Mouse (Mus musculus) embryonic facial prominence, embryonic 10.5 days (tissue): Measurements from ENCODE around the gene Gpam. TPM values are rescaled to one million over a fixed set of nuclear protein-coding genes. Genes with fewer than 3 reads are reported as not detected.

Experiments
- DNase-seq: peaks from one replicate; pipeline ENCODE4 v3.0.0-alpha.2; 2017; ENCODE audit warnings: low spot score
- H3K27ac ChIP-seq: fragments of 300-500 bp; sonication (generic); replicated peaks from 2 replicates; pipeline ENCODE4 v1.5.1; 2016; ENCODE audit warnings: mild to moderate bottlenecking
- H3K27me3 ChIP-seq: fragments of 300-500 bp; sonication (generic); replicated peaks from 2 replicates; pipeline ENCODE4 v1.6.1; 2016; ENCODE audit warnings: low read depth, mild to moderate bottlenecking; ENCODE audit not compliant: poor library complexity, severe bottlenecking
- H3K36me3 ChIP-seq: fragments of 300-500 bp; sonication (generic); replicated peaks from 2 replicates; pipeline ENCODE4 v1.6.1; 2016; ENCODE audit warnings: mild to moderate bottlenecking, moderate library complexity
- H3K4me1 ChIP-seq: fragments of 300-500 bp; sonication (generic); 2 replicates; pipeline ENCODE4 v1.6.1; 2016
- H3K4me3 ChIP-seq: fragments of 300-500 bp; sonication (generic); 2 replicates; pipeline ENCODE4 v1.5.1; 2016; ENCODE audit warnings: mild to moderate bottlenecking, moderate library complexity
- H3K9me3 ChIP-seq: fragments of 300-500 bp; sonication (generic); 2 replicates; pipeline ENCODE4 v1.6.1; 2016; ENCODE audit warnings: mild to moderate bottlenecking
- WGBS: fragments of 180-500 bp; shearing (Covaris S2); methylation state at CpG from one replicate; pipeline ENCODE4 v1.1.7; 2016; 5-methylcytosine and 5-hydroxymethylcytosine counted together
- polyA plus RNA-seq: library from polyadenylated mRNA; unstranded; fragments of >200 nt; fragmentation: Nextera tagmentation; extraction: Ambion mirVana; gene quantifications from 2 replicates; pipeline ENCODE4 v1.2.1, GENCODE M21; 2016

Gpam gene
- polyA plus RNA-seq, 1 experiment from 2014 or later = 18.1 TPM

DNA sequence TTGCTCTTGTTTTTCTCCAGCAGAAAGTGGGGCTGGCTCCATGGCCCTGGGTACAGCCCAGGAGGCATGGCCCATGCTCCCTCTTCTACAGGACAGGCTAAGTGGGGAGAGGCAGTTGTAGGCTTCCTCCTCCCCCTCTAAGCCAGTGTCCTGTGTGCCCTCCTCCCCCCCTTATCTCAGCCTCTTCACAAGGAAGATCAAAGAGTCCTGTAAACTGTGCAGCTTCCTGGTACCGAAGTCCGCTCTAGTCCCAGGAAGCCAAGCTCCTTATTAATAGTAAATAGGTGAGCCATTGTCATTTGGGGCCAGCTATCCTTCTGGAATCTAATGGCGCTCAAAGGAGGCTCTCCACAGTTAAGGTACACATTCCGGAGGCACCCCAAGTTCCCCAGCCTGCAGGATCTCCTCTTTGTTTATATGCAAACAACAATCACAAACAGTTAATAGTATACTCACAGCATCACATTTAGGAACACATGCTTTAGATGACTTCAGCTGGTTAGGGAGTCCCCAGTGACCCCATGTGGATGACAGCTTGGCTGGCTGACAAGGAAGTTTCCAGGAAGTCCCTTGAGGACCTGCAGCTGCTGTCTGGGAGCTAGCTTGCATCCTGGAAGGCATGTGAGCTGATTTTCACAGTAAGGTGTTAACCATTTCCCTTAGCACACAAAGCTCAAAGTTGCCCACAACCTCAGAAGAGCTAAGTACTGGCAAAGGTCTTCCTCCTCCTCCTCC, 9.8 kb upstream of the Gpam start:
- no peaks in the 10 kb centered on the region for H3K36me3 ChIP-seq
- no peak overlapping the region; the same call in 1 of the 2 replicates for H3K27ac ChIP-seq
- no peaks in the 10 kb centered on the region for H3K9me3 ChIP-seq
- no peaks in the 10 kb centered on the region for H3K27me3 ChIP-seq
- H3K4me3 ChIP-seq = no peak overlapping the region
- 75% methylated on average over 4 of the region's 4 CpGs for WGBS
- DNase-seq = no peak
- peaks cover 22% of the 10 kb centered on the region for H3K4me1 ChIP-seq

DNA sequence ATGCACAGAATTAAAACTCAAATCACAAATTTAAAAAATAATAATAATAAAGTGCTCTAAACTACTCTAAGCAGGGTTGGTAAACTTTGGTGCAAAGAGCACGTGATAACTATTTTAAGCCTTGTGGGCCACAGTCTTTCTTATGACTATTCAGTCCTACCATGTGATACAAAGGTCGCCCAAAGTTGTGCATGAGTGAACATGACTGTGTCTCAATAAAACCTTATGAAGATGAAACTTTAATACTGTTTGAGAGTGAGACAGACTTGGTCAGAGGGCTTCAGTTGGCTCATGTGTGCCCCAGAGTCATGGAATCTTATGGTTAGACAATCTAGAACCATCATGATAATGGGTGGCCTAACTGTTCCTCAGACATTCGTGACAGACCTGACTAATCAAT, 8.9 kb upstream of the Gpam start:
- DNase-seq = no peak
- H3K27ac ChIP-seq = no peak overlapping the region
- peaks cover 16% of the 10 kb centered on the region for H3K4me1 ChIP-seq
- no peak overlapping the region for H3K4me3 ChIP-seq
- no peaks in the 10 kb centered on the region for H3K9me3 ChIP-seq
- H3K36me3 ChIP-seq = no peaks in the 10 kb centered on the region
- H3K27me3 ChIP-seq = no peaks in the 10 kb centered on the region
- 83% methylated on average over 3 of the region's 3 CpGs for WGBS

DNA sequence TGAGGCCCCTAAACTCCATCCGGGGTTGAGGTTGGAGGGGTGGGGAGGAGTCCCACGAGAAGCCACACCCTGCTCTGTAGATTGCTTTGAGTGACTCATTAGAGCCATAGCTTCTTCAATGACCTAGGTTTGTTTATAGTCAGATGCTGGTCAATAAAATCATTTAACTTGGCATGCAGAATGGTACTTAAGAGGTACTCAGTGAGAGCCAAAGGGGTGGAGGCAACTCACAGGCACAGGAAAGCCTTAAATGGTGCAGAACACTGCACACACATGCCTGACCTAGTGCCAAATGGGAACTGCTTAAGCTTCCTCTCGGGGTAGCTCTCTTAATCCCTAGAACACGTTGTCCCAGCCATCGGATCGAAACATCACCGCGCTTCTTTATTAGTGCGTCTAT, 7.5 kb upstream of the Gpam start:
- 90% methylated on average over 9 of the region's 9 CpGs for WGBS
- H3K27me3 ChIP-seq = no peaks in the 10 kb centered on the region
- no peak overlapping the region for H3K4me3 ChIP-seq
- H3K27ac ChIP-seq = no peak overlapping the region
- no peak for DNase-seq
- peaks cover 16% of the 10 kb centered on the region for H3K4me1 ChIP-seq
- H3K9me3 ChIP-seq = no peaks in the 10 kb centered on the region
- H3K36me3 ChIP-seq = no peaks in the 10 kb centered on the region

DNA sequence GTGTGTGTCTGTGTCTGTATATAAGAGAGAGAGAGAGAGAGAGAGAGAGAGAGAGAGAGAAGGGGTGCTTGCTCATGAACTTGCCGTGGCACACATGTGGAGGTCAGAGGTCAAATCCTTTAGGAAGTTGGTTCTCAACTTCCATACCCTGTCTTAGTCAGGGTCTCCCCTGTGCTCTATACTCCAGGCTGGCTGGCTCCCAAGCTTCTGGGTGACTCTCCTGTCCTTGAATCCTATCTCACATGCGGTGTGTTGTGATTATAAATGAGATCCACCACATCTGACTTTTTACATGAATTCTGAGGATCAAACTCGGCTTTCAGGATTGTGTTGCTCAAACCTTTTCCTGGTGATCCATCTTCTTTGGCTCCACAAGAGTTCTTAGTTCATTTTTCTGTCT, 5.4 kb upstream of the Gpam start:
- H3K4me3 ChIP-seq = no peak overlapping the region
- DNase-seq = no peak
- peaks cover 11% of the 10 kb centered on the region for H3K4me1 ChIP-seq
- no peaks in the 10 kb centered on the region for H3K36me3 ChIP-seq
- no peaks in the 10 kb centered on the region for H3K9me3 ChIP-seq
- 79% methylated on average over 3 of the region's 3 CpGs for WGBS
- no peaks in the 10 kb centered on the region for H3K27me3 ChIP-seq
- H3K27ac ChIP-seq = no peak overlapping the region

DNA sequence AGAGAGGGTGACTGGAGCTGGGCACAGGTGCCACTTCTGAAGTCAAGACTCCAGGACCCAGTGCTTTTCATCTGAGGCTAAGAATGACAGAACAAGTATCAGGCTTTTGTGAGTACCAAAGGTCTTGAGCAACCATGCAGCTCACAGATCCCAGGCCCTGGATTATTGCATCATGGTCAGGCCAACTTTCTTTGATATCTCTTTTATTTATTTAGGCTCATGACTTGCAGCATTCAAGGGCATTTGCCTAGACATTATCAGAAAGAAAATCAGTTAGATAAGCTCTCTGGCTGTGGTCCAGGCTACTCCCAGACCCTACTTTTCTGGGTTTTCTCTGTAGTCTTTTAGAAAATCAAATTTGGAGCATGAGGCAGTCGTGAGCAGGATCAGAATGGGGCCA, 4.7 kb upstream of the Gpam start:
- peaks cover 10% of the 10 kb centered on the region for H3K4me1 ChIP-seq
- no peak for DNase-seq
- H3K4me3 ChIP-seq = no peak overlapping the region
- no peaks in the 10 kb centered on the region for H3K36me3 ChIP-seq
- H3K9me3 ChIP-seq = no peaks in the 10 kb centered on the region
- WGBS = 55% methylated on average over 1 of the region's 1 CpGs
- H3K27ac ChIP-seq = no peak overlapping the region
- H3K27me3 ChIP-seq = no peaks in the 10 kb centered on the region

DNA sequence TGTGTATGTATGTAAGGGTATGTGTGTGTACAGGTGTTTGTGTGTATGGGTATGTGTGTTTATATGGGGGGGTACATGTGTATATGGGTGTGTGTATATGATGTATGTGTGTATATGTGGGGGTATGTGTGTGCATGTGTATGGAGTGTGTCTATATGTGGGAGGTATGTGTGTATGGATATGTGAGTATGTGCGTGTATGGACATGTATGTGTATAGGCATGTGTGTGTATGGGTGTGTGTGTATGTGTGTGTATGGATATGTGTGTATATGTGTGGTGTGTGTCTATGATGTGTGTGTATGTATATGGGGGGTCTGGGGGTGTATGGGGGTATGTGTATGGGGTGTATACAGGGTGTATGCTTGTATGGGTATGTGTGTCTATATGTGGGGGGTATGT, 1.4 kb upstream of the Gpam start:
- peaks cover 11% of the 10 kb centered on the region for H3K4me1 ChIP-seq
- H3K4me3 ChIP-seq = no peak overlapping the region
- no peaks in the 10 kb centered on the region for H3K36me3 ChIP-seq
- no peak for DNase-seq
- no peak overlapping the region for H3K27ac ChIP-seq
- WGBS = 90% methylated on average over 1 of the region's 1 CpGs
- H3K9me3 ChIP-seq = no peaks in the 10 kb centered on the region
- no peaks in the 10 kb centered on the region for H3K27me3 ChIP-seq

DNA sequence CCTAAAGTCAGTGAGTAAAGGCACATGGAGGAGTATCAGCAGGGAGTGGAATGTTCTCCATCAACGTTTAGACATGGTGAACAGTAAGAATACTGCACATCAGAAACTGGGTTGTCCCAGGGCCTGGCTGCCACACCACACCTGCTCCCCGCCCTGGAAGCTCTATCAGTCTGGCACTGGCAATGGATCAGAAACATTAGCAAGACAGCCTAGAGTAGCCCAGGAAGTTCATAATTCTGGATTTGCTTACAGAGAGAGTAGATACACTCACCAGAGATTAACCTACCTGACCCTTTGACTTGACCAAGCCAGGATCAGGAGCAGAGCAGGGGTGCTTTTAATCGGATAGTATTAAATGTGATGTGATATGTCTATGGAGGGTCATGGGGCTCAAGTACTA, 1.6 kb downstream of the Gpam start:
- no peak for DNase-seq
- no peaks in the 10 kb centered on the region for H3K27me3 ChIP-seq
- WGBS = 79% methylated on average over 3 of the region's 3 CpGs
- peaks cover 34% of the 10 kb centered on the region for H3K4me1 ChIP-seq
- H3K27ac ChIP-seq = no peak overlapping the region
- H3K36me3 ChIP-seq = no peaks in the 10 kb centered on the region
- H3K4me3 ChIP-seq = no peak overlapping the region
- H3K9me3 ChIP-seq = no peaks in the 10 kb centered on the region

DNA sequence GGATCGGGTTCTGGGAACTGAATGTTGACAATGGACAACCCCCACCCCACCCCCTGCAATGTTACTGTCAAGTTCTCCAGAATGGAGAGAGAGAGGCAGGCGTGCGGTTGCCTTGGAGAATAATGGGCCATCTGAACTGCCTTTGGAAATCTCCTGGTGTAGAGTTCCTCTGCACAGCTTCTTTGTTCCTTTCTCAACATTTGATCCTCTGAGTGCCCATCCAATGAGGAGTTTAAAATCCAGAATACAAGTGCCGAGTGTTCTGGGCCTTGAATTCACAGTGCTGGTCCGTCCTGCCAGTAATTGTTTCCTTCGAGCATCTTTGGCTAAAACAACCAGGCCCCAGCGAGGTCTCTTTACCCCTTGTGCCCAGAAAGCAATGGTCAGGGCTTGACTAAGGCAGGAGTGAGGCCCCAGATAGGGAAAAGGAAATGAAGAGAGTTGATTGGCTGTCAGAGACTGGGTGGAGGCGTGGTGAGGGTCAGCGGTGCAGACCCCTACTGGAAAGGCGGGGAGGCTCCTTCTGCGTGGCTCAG, 4.0 kb downstream of the Gpam start:
- Histone ChIP-seq H3K27me3 (no peaks in the 10 kb centered on the region), H3K27ac (peak overlapping the region; percentile 82), H3K9me3 (no peaks in the 10 kb centered on the region), H3K36me3 (no peaks in the 10 kb centered on the region), H3K4me1 (peaks cover 34% of the 10 kb centered on the region), H3K4me3 (no peak overlapping the region)
- peak; percentile 49 for DNase-seq
- WGBS = 50% methylated on average over 11 of the region's 11 CpGs

DNA sequence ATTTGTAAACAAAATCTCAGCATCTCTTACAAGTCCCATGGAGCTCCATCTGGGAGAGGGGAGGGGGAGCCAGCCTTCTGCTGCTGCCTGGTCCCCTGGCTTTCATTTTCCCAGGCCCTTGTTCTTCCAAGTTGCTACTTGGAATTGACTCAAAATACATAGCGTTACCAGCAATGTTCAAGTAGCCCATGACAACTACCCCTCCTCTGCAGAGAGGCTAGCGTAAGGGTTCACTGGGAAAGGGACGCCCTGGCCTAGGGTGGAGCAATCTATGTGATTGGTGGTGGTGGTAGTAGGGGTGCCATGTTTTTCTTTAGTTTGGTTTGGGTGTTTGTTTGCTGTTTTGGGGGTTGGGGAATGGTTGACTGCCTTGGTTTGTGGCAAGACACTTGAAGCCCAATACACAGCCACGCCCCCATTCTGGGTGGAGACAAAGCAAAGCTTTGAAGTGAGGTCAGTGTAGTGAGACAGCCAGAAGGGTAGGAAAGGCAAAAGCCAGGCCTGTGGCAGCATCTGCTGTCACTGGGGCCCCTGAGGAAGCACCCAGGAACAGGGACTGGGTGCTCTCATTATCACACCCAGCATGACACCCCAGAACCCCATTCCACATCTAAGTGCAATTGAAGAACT, 4.6 kb downstream of the Gpam start:
- H3K27ac ChIP-seq = peak overlapping the region; percentile 82
- peaks cover 32% of the 10 kb centered on the region for H3K4me1 ChIP-seq
- no peaks in the 10 kb centered on the region for H3K9me3 ChIP-seq
- 83% methylated on average over 4 of the region's 4 CpGs for WGBS
- no peaks in the 10 kb centered on the region for H3K36me3 ChIP-seq
- DNase-seq = no peak
- no peaks in the 10 kb centered on the region for H3K27me3 ChIP-seq
- no peak overlapping the region for H3K4me3 ChIP-seq

DNA sequence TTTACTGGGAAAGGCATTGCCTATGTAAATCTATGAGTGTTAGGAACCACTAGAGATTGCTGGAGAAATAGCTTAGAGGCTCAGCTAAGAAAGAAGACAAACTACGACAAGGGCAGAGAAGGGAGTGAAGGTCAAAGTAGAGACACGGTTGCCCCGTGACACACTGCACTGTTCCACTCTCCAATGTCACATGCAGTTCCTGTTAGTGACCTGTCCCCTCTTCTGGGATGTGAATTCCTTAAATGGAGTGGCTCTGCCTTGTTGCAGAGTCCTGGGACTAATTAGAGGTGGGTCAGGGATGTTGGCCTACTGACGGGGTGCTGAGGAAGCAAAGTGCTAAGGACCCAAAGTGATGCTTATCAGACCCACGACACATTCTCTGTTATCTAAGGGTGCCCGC, 5.2 kb downstream of the Gpam start:
- peak overlapping the region; percentile 82 for H3K27ac ChIP-seq
- H3K36me3 ChIP-seq = no peaks in the 10 kb centered on the region

DNA sequence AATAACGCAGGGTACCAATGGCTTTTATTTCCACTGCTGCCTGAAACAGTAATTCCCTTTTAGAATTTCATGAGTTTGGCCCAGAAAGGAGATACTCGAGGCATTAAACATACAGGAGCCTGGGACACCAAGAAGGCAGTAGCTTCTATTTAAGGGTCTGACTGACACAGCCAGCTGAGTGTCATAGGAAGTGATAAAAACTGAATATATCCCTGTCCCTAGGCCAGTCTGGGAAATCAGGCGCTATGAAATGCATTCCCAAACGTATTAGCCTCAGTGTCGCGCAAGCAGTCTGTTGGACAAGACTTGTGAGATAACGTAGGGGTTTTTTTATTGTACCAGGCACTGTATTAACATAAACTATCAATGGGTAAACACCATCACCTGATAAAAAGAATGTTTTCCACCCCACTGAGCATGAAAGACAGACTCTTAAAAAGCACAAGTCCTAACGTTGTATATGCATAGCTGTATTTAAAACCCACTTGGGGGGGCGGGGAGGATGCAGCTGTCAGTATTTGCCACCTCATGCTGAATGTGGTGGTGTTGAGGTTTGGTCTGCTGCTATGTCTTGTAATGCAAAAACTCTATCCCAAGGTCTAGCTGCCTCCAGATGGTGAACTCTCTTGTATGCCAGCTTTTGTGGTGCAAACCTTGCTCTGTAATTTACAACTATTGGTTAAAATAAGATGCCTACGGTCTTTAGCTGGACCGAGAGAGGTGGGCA, 6.4 kb downstream of the Gpam start:
- no peak for DNase-seq
- H3K27me3 ChIP-seq = no peaks in the 10 kb centered on the region
- 74% methylated on average over 11 of the region's 11 CpGs for WGBS
- no peaks in the 10 kb centered on the region for H3K9me3 ChIP-seq
- H3K4me1 ChIP-seq = peaks cover 26% of the 10 kb centered on the region
- no peaks in the 10 kb centered on the region for H3K36me3 ChIP-seq
- no peak overlapping the region for H3K4me3 ChIP-seq
- H3K27ac ChIP-seq = no peak overlapping the region

More for the DNA sequence above, 5.2 kb downstream of the Gpam start:
- Histone ChIP-seq H3K4me1 (peaks cover 26% of the 10 kb centered on the region), H3K27me3 (no peaks in the 10 kb centered on the region), H3K4me3 (no peak overlapping the region), H3K9me3 (no peaks in the 10 kb centered on the region)
- WGBS = 68% methylated on average over 6 of the region's 6 CpGs
- DNase-seq = no peak

DNA sequence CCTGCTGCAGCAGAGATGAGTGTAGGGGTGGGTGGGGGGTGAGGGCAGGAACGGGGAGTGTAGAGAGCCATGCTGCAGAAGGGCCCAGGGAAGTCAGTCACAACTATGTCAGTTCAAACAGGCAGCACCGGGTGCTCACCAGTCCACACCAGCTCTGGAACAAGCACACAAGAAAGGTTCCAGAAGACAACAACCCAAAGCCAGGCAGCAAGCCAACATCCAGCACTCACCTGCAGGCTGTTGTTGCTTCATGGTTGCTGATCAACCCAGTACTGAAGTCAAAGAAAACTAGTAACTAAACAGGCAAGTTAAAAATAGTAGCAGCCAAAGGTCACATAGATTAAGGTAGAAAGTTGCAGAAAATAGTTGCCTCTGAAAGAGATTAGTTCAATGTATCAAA, 7.5 kb downstream of the Gpam start:
- Histone ChIP-seq H3K27ac (no peak overlapping the region), H3K9me3 (no peaks in the 10 kb centered on the region), H3K4me3 (no peak overlapping the region), H3K4me1 (peaks cover 26% of the 10 kb centered on the region), H3K27me3 (no peaks in the 10 kb centered on the region), H3K36me3 (no peaks in the 10 kb centered on the region)
- 89% methylated on average over 2 of the region's 2 CpGs for WGBS
- DNase-seq = no peak
